Mouse (Mus musculus): Measurements from ENCODE around the gene Cftr. TPM values are rescaled to one million over a fixed set of nuclear protein-coding genes. Genes with fewer than 3 reads are reported as not detected.

Gene Cftr
- polyA plus RNA-seq (2016; fragmentation: Nextera tagmentation; extraction: Ambion mirVana) = 0.08 and 0.14 TPM in 2 replicates

GRCm38 (mm10) chr6:18170311-18170922, at the start of gene Cftr:
Gene Cftr, plus strand, starts transcription at chr6:18170687.
- no peaks in the 10 kb centered on the region for H3K36me3 ChIP-seq (replicated peaks)
- H3K9me3 ChIP-seq = no peaks in the 10 kb centered on the region
- peak within 1 kb of the TSS; percentile 59; the same call in 1 of the 2 replicates for H3K27ac ChIP-seq (replicated peaks)
- peak; percentile 67 for DNase-seq (ENCODE audit: low spot score)
- H3K4me1 ChIP-seq = no peaks in the 10 kb centered on the region
- peak within 1 kb of the TSS; percentile 67 for H3K4me3 ChIP-seq
- 1% methylated on average over 45 of the region's 45 CpGs for WGBS
- H3K27me3 ChIP-seq (replicated peaks; ENCODE audit: low read depth, poor library complexity, severe bottlenecking) = peaks cover 29% of the 10 kb centered on the region

- H3K4me1 ChIP-seq = no peaks in the 10 kb centered on the region
- no peaks in the 10 kb centered on the region for H3K27me3 ChIP-seq (replicated peaks; ENCODE audit: low read depth, poor library complexity, severe bottlenecking)
- no peak overlapping the region for H3K4me3 ChIP-seq
- WGBS = 64% methylated on average over 2 of the region's 2 CpGs
- no peaks in the 10 kb centered on the region for H3K9me3 ChIP-seq
- no peak for DNase-seq (ENCODE audit: low spot score)
- no peak overlapping the region for H3K27ac ChIP-seq (replicated peaks)
- H3K36me3 ChIP-seq (replicated peaks) = no peaks in the 10 kb centered on the region
These were observed 43.1 kb upstream of the Cftr start for GRCm38 (mm10) chr6:18127206-18127983.

GRCm38 (mm10) chr6:18128059-18128458, 42.4 kb upstream of the Cftr start:
- Histone ChIP-seq H3K27me3 (replicated peaks; ENCODE audit: low read depth, poor library complexity, severe bottlenecking) (no peaks in the 10 kb centered on the region), H3K4me1 (no peaks in the 10 kb centered on the region), H3K9me3 (no peaks in the 10 kb centered on the region), H3K4me3 (no peak overlapping the region), H3K36me3 (replicated peaks) (no peaks in the 10 kb centered on the region), H3K27ac (replicated peaks) (no peak overlapping the region)
- WGBS = 86% methylated on average over 4 of the region's 4 CpGs
- no peak for DNase-seq (ENCODE audit: low spot score)

GRCm38 (mm10) chr6:18135246-18135645, 35.2 kb upstream of the Cftr start:
- Histone ChIP-seq H3K9me3 (no peaks in the 10 kb centered on the region), H3K4me1 (no peaks in the 10 kb centered on the region), H3K36me3 (replicated peaks) (no peaks in the 10 kb centered on the region), H3K27me3 (replicated peaks; ENCODE audit: low read depth, poor library complexity, severe bottlenecking) (no peaks in the 10 kb centered on the region), H3K4me3 (no peak overlapping the region), H3K27ac (replicated peaks) (no peak overlapping the region)
- no peak for DNase-seq (ENCODE audit: low spot score)
- 60% methylated on average over 1 of the region's 1 CpGs for WGBS

GRCm38 (mm10) chr6:18153031-18153430, 17.5 kb upstream of the Cftr start:
- Histone ChIP-seq H3K27me3 (replicated peaks; ENCODE audit: low read depth, poor library complexity, severe bottlenecking) (no peaks in the 10 kb centered on the region), H3K4me1 (no peaks in the 10 kb centered on the region), H3K9me3 (no peaks in the 10 kb centered on the region), H3K4me3 (no peak overlapping the region), H3K36me3 (replicated peaks) (no peaks in the 10 kb centered on the region), H3K27ac (replicated peaks) (no peak overlapping the region)
- DNase-seq (ENCODE audit: low spot score) = no peak
- 75% methylated on average over 4 of the region's 4 CpGs for WGBS

GRCm38 (mm10) chr6:18169618-18170017, 869 bp upstream of the Cftr start:
- no peaks in the 10 kb centered on the region for H3K36me3 ChIP-seq (replicated peaks)
- H3K4me3 ChIP-seq = no peak overlapping the region; the same call in 1 of the 2 replicates
- WGBS = 78% methylated on average over 1 of the region's 1 CpGs
- H3K27me3 ChIP-seq (replicated peaks; ENCODE audit: low read depth, poor library complexity, severe bottlenecking) = peaks cover 29% of the 10 kb centered on the region
- H3K9me3 ChIP-seq = no peaks in the 10 kb centered on the region
- H3K27ac ChIP-seq (replicated peaks) = no peak overlapping the region
- H3K4me1 ChIP-seq = no peaks in the 10 kb centered on the region
- DNase-seq (ENCODE audit: low spot score) = no peak

GRCm38 (mm10) chr6:18171614-18172013, 1.1 kb downstream of the Cftr start:
- DNase-seq (ENCODE audit: low spot score) = peak; percentile 32
- H3K36me3 ChIP-seq (replicated peaks) = no peaks in the 10 kb centered on the region
- WGBS = 57% methylated on average over 8 of the region's 8 CpGs
- no peak overlapping the region for H3K4me3 ChIP-seq
- H3K27ac ChIP-seq (replicated peaks) = no peak overlapping the region
- no peaks in the 10 kb centered on the region for H3K4me1 ChIP-seq
- H3K27me3 ChIP-seq (replicated peaks; ENCODE audit: low read depth, poor library complexity, severe bottlenecking) = peaks cover 29% of the 10 kb centered on the region
- no peaks in the 10 kb centered on the region for H3K9me3 ChIP-seq

GRCm38 (mm10) chr6:18177509-18177908, 7.0 kb downstream of the Cftr start:
- H3K27me3 ChIP-seq (replicated peaks; ENCODE audit: low read depth, poor library complexity, severe bottlenecking) = no peaks in the 10 kb centered on the region
- no peaks in the 10 kb centered on the region for H3K9me3 ChIP-seq
- H3K27ac ChIP-seq (replicated peaks) = no peak overlapping the region
- H3K4me1 ChIP-seq = no peaks in the 10 kb centered on the region
- no peaks in the 10 kb centered on the region for H3K36me3 ChIP-seq (replicated peaks)
- no peak overlapping the region for H3K4me3 ChIP-seq
- DNase-seq (ENCODE audit: low spot score) = no peak
- 83% methylated on average over 2 of the region's 2 CpGs for WGBS

GRCm38 (mm10) chr6:18180665-18181064, 10.2 kb downstream of the Cftr start:
- Histone ChIP-seq H3K9me3 (no peaks in the 10 kb centered on the region), H3K27me3 (replicated peaks; ENCODE audit: low read depth, poor library complexity, severe bottlenecking) (no peaks in the 10 kb centered on the region), H3K4me1 (no peaks in the 10 kb centered on the region), H3K4me3 (no peak overlapping the region), H3K36me3 (replicated peaks) (no peaks in the 10 kb centered on the region), H3K27ac (replicated peaks) (no peak overlapping the region)
- DNase-seq (ENCODE audit: low spot score) = no peak
- WGBS = 83% methylated on average over 3 of the region's 3 CpGs

- Histone ChIP-seq H3K27ac (replicated peaks) (no peak overlapping the region), H3K9me3 (no peaks in the 10 kb centered on the region), H3K4me3 (no peak overlapping the region), H3K4me1 (no peaks in the 10 kb centered on the region), H3K36me3 (replicated peaks) (no peaks in the 10 kb centered on the region), H3K27me3 (replicated peaks; ENCODE audit: low read depth, poor library complexity, severe bottlenecking) (no peaks in the 10 kb centered on the region)
- no peak for DNase-seq (ENCODE audit: low spot score)
These were observed 12.4 kb downstream of the Cftr start for GRCm38 (mm10) chr6:18182903-18183302.

- H3K36me3 ChIP-seq (replicated peaks) = no peaks in the 10 kb centered on the region
- no peaks in the 10 kb centered on the region for H3K9me3 ChIP-seq
- no peaks in the 10 kb centered on the region for H3K27me3 ChIP-seq (replicated peaks; ENCODE audit: low read depth, poor library complexity, severe bottlenecking)
- H3K4me1 ChIP-seq = no peaks in the 10 kb centered on the region
- no peak for DNase-seq (ENCODE audit: low spot score)
- no peak overlapping the region for H3K27ac ChIP-seq (replicated peaks)
- WGBS = 87% methylated on average over 1 of the region's 1 CpGs
- H3K4me3 ChIP-seq = no peak overlapping the region
These were observed 50.2 kb downstream of the Cftr start for GRCm38 (mm10) chr6:18220691-18221090.

GRCm38 (mm10) chr6:18223206-18223605, 52.7 kb downstream of the Cftr start:
- WGBS = 94% methylated on average over 4 of the region's 4 CpGs
- no peak for DNase-seq (ENCODE audit: low spot score)

GRCm38 (mm10) chr6:18225157-18225556, 54.7 kb downstream of the Cftr start:
- Histone ChIP-seq H3K4me3 (no peak overlapping the region), H3K27ac (replicated peaks) (no peak overlapping the region), H3K36me3 (replicated peaks) (no peaks in the 10 kb centered on the region), H3K4me1 (no peaks in the 10 kb centered on the region), H3K27me3 (replicated peaks; ENCODE audit: low read depth, poor library complexity, severe bottlenecking) (no peaks in the 10 kb centered on the region), H3K9me3 (no peaks in the 10 kb centered on the region)
- DNase-seq (ENCODE audit: low spot score) = no peak
- WGBS = 9% methylated on average over 3 of the region's 3 CpGs

More at GRCm38 (mm10) chr6:18223206-18223605, 52.7 kb downstream of the Cftr start:
- H3K27me3 ChIP-seq (replicated peaks; ENCODE audit: low read depth, poor library complexity, severe bottlenecking) = no peaks in the 10 kb centered on the region
- no peaks in the 10 kb centered on the region for H3K36me3 ChIP-seq (replicated peaks)
- no peak overlapping the region for H3K27ac ChIP-seq (replicated peaks)
- H3K4me1 ChIP-seq = no peaks in the 10 kb centered on the region
- no peak overlapping the region for H3K4me3 ChIP-seq
- no peaks in the 10 kb centered on the region for H3K9me3 ChIP-seq

Measured in embryonic facial prominence, embryonic 10.5 days (tissue).